Mouse (Mus musculus) intestine, embryonic 14.5 days (tissue): ENCODE results near the gene Tarbp1. TPM values are rescaled to one million over a fixed set of nuclear protein-coding genes. Genes with fewer than 3 reads are reported as not detected.
"Not testable (repeated sequence)": the region's sequence is repeated elsewhere in the genome, so short reads cannot be mapped to it uniquely, and the experiment has no call there.

ENCODE experiments used
- ATAC-seq: fragments of 200-750 bp; cut with Nextera tagmentation; replicated peaks from 2 replicates; pipeline ENCODE4 v1.8.0; 2017; ENCODE audit warnings: low read depth, moderate number of reproducible peaks, moderate TSS enrichment, moderate library complexity; ENCODE audit not compliant: low FRiP score, low TSS enrichment
- DNase-seq: peaks from one replicate; pipeline ENCODE4 v3.0.0-alpha.2; 2018; ENCODE audit warnings: low spot score
- H3K27ac ChIP-seq: fragments of 300-500 bp; sonication (generic); 2 replicates; pipeline ENCODE4 v1.5.1; 2014; ENCODE audit warnings: low read depth, mild to moderate bottlenecking, control low read depth
- H3K27me3 ChIP-seq: fragments of 300-500 bp; sonication (generic); replicated peaks from 2 replicates; pipeline ENCODE4 v1.6.1; 2014; ENCODE audit warnings: low read length, control low read depth; ENCODE audit not compliant: control insufficient read depth, insufficient read depth
- H3K36me3 ChIP-seq: fragments of 300-500 bp; sonication (generic); 2 replicates; pipeline ENCODE4 v1.6.1; 2014; ENCODE audit warnings: low read length, control low read depth; ENCODE audit not compliant: control insufficient read depth, insufficient read depth
- H3K4me1 ChIP-seq: fragments of 300-500 bp; sonication (generic); replicated peaks from 2 replicates; pipeline ENCODE4 v1.6.1; 2014; ENCODE audit warnings: low read length, control low read depth, mixed read lengths; ENCODE audit not compliant: control insufficient read depth, insufficient read depth
- H3K4me2 ChIP-seq: fragments of 300-500 bp; sonication (generic); 2 replicates; pipeline ENCODE4 v1.6.1; 2014; ENCODE audit warnings: low read length
- H3K4me3 ChIP-seq: fragments of 300-500 bp; sonication (generic); 2 replicates; pipeline ENCODE4 v1.5.1; 2014; ENCODE audit warnings: low read depth, low read length, control low read depth, mixed read lengths
- H3K9ac ChIP-seq: fragments of 300-500 bp; sonication (generic); 2 replicates; pipeline ENCODE4 v1.6.1; 2014; ENCODE audit warnings: mild to moderate bottlenecking, low read length
- H3K9me3 ChIP-seq: fragments of 300-500 bp; sonication (generic); 2 replicates; pipeline ENCODE4 v1.6.1; 2016; ENCODE audit warnings: low read length, control low read depth; ENCODE audit not compliant: control insufficient read depth
- WGBS: fragments of 180-500 bp; shearing (Covaris S2); extraction: QIAGEN DNeasy Blood & Tissue Kit; methylation state at CpG from one replicate; pipeline ENCODE4 v1.1.7; 2014; 5-methylcytosine and 5-hydroxymethylcytosine counted together
- polyA plus RNA-seq: library from polyadenylated mRNA; unstranded; fragments of >200 nt; fragmentation: Nextera tagmentation; extraction: Ambion mirVana; gene quantifications from 2 replicates; pipeline ENCODE4 v1.2.1, GENCODE M21; 2014

The Tarbp1 gene
- polyA plus RNA-seq, 1 experiment from 2014 or later, result 6.3 TPM

DNA sequence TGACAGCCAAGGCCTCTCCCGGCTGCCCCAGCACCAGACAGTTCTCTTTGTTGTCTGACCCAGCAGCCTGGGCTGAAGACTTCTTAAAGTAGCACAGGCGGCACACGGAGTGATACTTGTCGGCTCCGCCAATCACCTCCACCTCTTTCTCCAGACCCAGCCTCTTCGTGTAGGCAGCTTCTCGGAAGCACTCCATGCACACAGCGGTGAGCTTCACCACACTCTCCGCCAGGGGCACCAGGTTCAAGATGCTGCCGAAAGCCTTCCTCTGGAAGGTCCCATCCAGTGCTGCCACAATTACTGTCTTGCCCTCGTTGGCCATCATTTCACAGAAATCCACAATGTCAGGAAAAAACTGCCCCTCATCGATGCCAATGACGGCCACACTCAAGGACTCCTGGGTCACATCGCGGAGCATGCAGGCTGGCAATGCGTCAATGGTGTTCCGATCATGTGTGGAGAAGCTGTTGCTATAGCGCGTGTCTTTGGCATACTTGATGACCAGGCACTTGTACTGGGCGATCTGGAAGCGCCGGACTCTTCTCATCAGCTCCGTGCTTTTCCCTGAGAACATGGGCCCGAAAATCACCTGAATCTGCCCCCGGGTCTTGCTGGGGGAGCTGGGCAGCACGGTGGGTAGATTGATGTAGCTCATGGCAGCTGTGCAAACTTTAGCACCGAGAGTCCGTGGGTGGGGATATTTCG, 1.4 kb upstream of the Tarbp1 start:
- WGBS, result 46% methylated on average over 29 of the region's 29 CpGs
- H3K4me1 ChIP-seq, DNase-seq, H3K36me3 ChIP-seq, H3K9ac ChIP-seq, ATAC-seq, H3K27me3 ChIP-seq, H3K27ac ChIP-seq, H3K9me3 ChIP-seq, H3K4me3 ChIP-seq, H3K4me2 ChIP-seq: not testable (repeated sequence)

DNA sequence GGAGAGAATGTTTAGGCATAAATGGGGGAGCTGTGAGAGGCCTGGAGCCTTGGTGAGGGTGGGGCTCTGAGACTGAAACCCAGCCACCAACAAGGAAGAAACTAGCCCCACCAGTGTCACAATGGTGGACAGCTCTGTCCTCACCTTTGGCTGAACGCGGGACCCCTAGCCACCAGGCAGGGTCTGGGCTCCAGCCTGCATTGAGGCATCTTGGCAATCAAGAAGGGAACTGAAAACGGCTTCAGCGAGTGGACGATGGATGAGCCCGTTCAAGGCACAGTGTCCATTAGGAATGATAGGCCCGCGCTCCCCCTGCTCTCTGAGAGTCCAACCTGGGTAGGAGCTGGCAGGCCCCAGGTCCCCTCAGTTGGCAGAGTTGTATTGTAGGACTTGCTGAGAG, 873 bp upstream of the Tarbp1 start:
- H3K4me2 ChIP-seq, DNase-seq, ATAC-seq, H3K4me3 ChIP-seq, H3K9ac ChIP-seq, H3K27me3 ChIP-seq, H3K36me3 ChIP-seq, H3K27ac ChIP-seq, H3K9me3 ChIP-seq, H3K4me1 ChIP-seq: not testable (repeated sequence)
- WGBS, result 57% methylated on average over 8 of the region's 8 CpGs

DNA sequence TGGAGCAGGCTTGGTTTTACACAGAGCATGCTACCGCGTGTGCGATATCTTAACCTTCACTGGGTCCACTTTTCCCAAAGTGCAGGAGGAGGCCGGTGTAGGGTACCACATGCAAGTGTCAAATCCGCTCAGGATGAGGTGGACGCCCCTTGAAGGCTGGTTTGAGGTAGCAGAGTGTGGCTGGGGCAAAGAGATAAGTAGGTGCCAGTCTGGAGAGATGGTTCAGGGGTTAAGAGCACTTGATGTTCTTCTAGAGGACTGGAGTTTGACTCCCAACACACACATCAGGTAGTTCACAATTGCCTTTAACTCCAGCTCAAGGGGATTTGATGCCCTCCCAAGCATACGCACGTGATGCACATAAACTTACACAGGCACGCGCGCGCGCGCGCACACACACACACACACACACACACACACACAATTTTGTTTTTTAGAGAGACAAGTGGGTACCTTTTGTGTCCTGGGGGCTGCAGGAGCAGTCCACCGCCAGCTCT, 1.0 kb downstream of the Tarbp1 start:
- Histone ChIP-seq H3K27ac (peak overlapping the region; percentile 78; the same call in 1 of the 2 replicates), H3K27me3 (no peaks in the 10 kb centered on the region), H3K9ac (peak overlapping the region; percentile 69), H3K4me3 (peak overlapping the region; percentile 86), H3K4me1 (peaks cover 3% of the 10 kb centered on the region; the same call in 1 of the 2 replicates), H3K4me2 (peak overlapping the region; percentile 73), H3K9me3 (no peaks in the 10 kb centered on the region), H3K36me3 (peaks cover 21% of the 10 kb centered on the region)
- ATAC-seq (no peak), DNase-seq (no peak)
- 9% methylated on average over 16 of the region's 16 CpGs for WGBS

DNA sequence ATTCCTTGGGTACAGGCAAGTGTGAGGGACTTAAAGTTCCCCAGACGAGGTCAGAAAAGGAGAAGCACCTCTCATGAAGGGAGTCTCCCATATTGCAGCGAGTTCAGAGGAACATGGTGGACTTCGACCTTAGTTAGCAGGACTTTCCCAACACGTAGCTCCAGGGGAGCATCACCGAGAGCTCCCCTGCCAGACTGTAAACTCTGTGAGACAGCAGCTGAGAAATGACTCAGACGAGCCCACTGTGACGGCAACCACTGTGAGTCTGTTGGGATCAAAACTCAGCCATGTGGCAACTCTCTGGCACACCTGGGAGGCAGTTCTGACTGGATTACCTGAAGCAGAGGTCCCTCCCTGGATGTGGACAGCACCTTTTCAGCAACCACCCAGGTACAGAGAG, 10.8 kb downstream of the Tarbp1 start:
- no peaks in the 10 kb centered on the region for H3K9me3 ChIP-seq
- ATAC-seq (no peak), DNase-seq (no peak)
- no peaks in the 10 kb centered on the region for H3K4me1 ChIP-seq
- WGBS, result 79% methylated on average over 7 of the region's 7 CpGs
- H3K4me3 ChIP-seq, result no peak overlapping the region
- H3K27ac ChIP-seq, result no peak overlapping the region
- H3K27me3 ChIP-seq, result no peaks in the 10 kb centered on the region
- no peak overlapping the region for H3K9ac ChIP-seq
- peaks cover 68% of the 10 kb centered on the region for H3K36me3 ChIP-seq
- no peak overlapping the region for H3K4me2 ChIP-seq

DNA sequence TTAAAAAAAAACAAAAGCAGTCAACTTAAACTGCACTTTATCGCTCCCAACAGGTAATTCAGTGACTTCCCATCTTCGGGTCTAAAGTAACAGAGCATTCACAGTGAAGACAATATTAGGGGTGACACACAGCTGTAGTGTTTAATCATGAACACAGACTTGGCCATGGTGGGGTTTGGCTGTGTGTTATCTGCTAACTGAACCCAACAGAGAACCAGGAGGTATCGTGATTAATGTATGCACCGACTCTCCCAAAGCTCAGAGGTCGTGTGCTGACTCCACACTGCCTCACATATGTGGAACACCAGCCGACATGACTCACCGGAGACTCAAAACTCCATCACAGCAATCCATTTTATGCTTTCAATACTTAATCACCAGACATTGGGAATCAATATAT, 13.1 kb downstream of the Tarbp1 start:
- no peak overlapping the region for H3K9ac ChIP-seq
- no peaks in the 10 kb centered on the region for H3K27me3 ChIP-seq
- 81% methylated on average over 7 of the region's 7 CpGs for WGBS
- no peak overlapping the region for H3K4me3 ChIP-seq
- no peak overlapping the region for H3K27ac ChIP-seq
- no peak overlapping the region for H3K4me2 ChIP-seq
- DNase-seq, result no peak
- H3K4me1 ChIP-seq, result no peaks in the 10 kb centered on the region
- H3K36me3 ChIP-seq, result peaks cover 64% of the 10 kb centered on the region
- no peak for ATAC-seq
- H3K9me3 ChIP-seq, result no peaks in the 10 kb centered on the region

DNA sequence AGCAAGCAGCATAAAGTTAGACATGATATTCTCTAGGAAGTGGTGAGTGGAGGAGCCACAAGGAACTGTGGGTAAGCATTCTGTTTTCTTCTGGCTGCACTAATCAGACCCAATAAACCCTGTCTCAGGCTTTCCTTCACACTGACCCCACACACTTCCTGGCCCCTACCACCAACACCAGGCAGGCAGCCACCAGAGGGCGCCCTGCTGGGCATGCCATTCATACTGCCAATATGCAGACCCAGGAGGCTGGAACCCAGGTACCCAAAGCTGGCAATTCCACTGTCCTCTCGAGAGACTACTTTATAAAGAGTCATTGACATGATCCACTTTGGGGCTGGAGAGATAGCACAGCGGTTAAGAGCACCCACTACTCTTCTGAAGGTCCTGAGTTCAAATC, 14.6 kb downstream of the Tarbp1 start:
- 56% methylated on average over 3 of the region's 3 CpGs for WGBS
- Histone ChIP-seq H3K27ac (no peak overlapping the region), H3K27me3 (no peaks in the 10 kb centered on the region), H3K4me1 (no peaks in the 10 kb centered on the region), H3K4me2 (no peak overlapping the region), H3K36me3 (peaks cover 68% of the 10 kb centered on the region), H3K4me3 (no peak overlapping the region), H3K9me3 (no peaks in the 10 kb centered on the region), H3K9ac (no peak overlapping the region)
- ATAC-seq (no peak), DNase-seq (peak; percentile 56)

DNA sequence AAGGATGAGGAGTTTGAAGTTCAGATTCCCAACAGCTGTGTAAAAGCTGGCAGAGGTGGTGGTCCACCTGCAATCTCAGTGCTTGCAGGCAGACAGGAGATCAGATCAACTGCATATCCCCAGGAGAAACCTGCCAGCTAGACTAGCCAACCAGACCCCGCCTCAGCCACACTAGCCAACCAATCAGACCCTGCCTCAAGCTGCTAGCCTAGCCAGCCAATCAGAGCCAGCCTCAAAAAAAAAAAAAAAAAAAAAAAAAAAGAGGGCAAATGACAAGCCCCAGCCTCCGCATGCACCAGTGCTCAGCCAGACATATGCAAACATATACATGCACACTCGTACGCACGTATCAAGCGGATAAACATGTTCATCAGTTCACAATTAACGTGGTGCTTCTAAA, 19.5 kb downstream of the Tarbp1 start:
- no peaks in the 10 kb centered on the region for H3K27me3 ChIP-seq
- no peak overlapping the region for H3K4me3 ChIP-seq
- H3K9me3 ChIP-seq, result no peaks in the 10 kb centered on the region
- peaks cover 84% of the 10 kb centered on the region for H3K36me3 ChIP-seq
- no peak overlapping the region for H3K9ac ChIP-seq
- 80% methylated on average over 7 of the region's 7 CpGs for WGBS
- no peak for ATAC-seq
- DNase-seq, result no peak
- no peak overlapping the region for H3K27ac ChIP-seq
- no peaks in the 10 kb centered on the region for H3K4me1 ChIP-seq
- no peak overlapping the region for H3K4me2 ChIP-seq

DNA sequence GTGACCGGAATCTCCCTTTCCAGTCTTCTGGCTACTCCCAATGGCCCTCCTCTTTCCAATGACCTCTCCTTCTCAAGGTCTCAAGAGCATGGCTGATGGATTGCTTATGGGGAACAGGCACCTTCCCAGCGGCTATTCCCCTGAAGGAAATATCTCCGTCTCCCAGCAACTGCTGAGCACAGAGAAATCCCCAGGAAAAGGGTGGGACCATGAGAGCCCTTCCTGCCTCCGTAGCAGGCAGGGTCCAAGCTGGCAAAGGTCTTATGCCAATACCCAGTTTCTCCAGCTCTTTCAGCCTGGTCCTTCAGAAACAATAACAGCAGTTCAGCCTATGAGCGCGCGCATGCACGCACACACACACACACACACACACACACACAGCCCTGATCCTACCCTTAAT, 23.7 kb downstream of the Tarbp1 start:
- no peak for DNase-seq
- 86% methylated on average over 8 of the region's 8 CpGs for WGBS
- Histone ChIP-seq H3K27me3 (no peaks in the 10 kb centered on the region), H3K27ac (no peak overlapping the region), H3K4me3 (no peak overlapping the region), H3K36me3 (peaks cover 96% of the 10 kb centered on the region), H3K9me3 (no peaks in the 10 kb centered on the region), H3K4me2 (no peak overlapping the region), H3K9ac (no peak overlapping the region), H3K4me1 (no peaks in the 10 kb centered on the region)
- no peak for ATAC-seq

DNA sequence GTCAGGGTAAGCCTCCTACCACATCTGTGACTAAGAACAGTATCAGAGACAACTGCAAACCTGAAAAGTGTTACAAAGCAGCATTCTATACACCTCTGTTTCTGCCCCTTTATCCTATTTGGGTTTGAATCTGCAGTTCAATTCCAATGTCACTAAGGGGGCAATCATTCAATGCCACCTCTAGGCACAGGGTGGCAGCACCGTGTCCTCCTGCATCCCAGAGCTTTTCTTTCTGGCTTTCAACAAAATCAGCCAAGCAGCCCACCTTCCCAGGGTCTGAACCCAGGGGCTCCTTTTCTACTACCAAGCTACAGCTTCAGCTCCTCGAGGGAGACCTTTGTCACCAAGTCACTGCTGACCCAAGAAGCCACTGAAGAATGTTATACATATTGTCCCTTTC, 35.9 kb downstream of the Tarbp1 start:
- ATAC-seq, result no peak
- Histone ChIP-seq H3K27me3 (no peaks in the 10 kb centered on the region), H3K9me3 (no peaks in the 10 kb centered on the region), H3K36me3 (peaks cover 56% of the 10 kb centered on the region), H3K27ac (no peak overlapping the region), H3K4me3 (no peak overlapping the region), H3K4me1 (no peaks in the 10 kb centered on the region), H3K9ac (no peak overlapping the region), H3K4me2 (no peak overlapping the region)
- no peak for DNase-seq
- WGBS, result 60% methylated on average over 2 of the region's 2 CpGs
